Mouse (Mus musculus): ENCODE measurements around the gene Bnc1.

DNA sequence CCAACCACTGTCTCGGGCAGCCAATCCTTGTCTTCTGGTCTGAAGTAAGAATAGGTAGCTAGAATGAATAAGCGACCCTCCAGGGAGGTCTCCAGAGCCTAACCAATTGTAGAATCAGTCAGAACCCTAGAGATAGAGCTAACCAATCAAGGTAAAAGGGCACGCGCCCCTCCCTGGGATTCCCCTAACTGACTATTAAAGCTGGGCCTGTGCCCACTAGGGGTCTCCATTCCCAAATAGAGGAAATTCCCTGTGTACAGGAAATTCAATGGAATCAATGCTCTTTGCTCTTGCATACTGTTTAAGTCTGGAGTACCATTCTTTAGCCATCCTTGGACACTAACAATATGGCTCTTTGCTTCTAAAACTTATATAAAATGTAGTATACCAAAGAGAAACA, 46.7 kb downstream of the Bnc1 start:
- TF ChIP-seq CTCF (IDR thresholded peaks at IDR 0.05; ENCODE audit: low read depth, low read length): peak; percentile 28
- TF ChIP-seq POLR2A (IDR thresholded peaks at IDR 0.05; ENCODE audit: insufficient read depth, low read length): no peak
- TF ChIP-seq EP300 (IDR thresholded peaks at IDR 0.05; ENCODE audit: insufficient read depth, low read depth, low read length): no peak
